Mouse (Mus musculus) heart, embryonic 15.5 days (tissue): ENCODE data around the gene Rce1. TPM values are rescaled to one million over a fixed set of nuclear protein-coding genes. Genes with fewer than 3 reads are reported as not detected.

ENCODE experiments used
- ATAC-seq: fragments of 200-750 bp; cut with Nextera tagmentation; replicated peaks from 2 replicates; pipeline ENCODE4 v1.8.0; 2017; ENCODE audit warnings: low read depth, moderate TSS enrichment; ENCODE audit not compliant: insufficient number of reproducible peaks, insufficient read depth, low FRiP score
- H3K27ac ChIP-seq: fragments of 300-500 bp; sonication (generic); 2 replicates; pipeline ENCODE4 v1.5.1; 2015; ENCODE audit warnings: mild to moderate bottlenecking, inconsistent platforms
- H3K27me3 ChIP-seq: fragments of 300-500 bp; sonication (generic); 2 replicates; pipeline ENCODE4 v1.6.1; 2015; ENCODE audit warnings: inconsistent platforms
- H3K36me3 ChIP-seq: fragments of 300-500 bp; sonication (generic); 2 replicates; pipeline ENCODE4 v1.6.1; 2015; ENCODE audit warnings: mild to moderate bottlenecking, inconsistent platforms
- H3K4me1 ChIP-seq: fragments of 300-500 bp; sonication (generic); replicated peaks from 2 replicates; pipeline ENCODE4 v1.6.1; 2015; ENCODE audit warnings: inconsistent platforms
- H3K4me2 ChIP-seq: fragments of 300-500 bp; sonication (generic); 2 replicates; pipeline ENCODE4 v1.6.1; 2015; ENCODE audit warnings: inconsistent platforms, mild to moderate bottlenecking, moderate library complexity
- H3K4me3 ChIP-seq: fragments of 300-500 bp; sonication (generic); 2 replicates; pipeline ENCODE4 v1.5.1; 2015; ENCODE audit warnings: mild to moderate bottlenecking, inconsistent platforms
- H3K9ac ChIP-seq: fragments of 300-500 bp; sonication (generic); 2 replicates; pipeline ENCODE4 v1.6.1; 2015; ENCODE audit warnings: mild to moderate bottlenecking, inconsistent platforms
- H3K9me3 ChIP-seq: fragments of 300-500 bp; sonication (generic); replicated peaks from 2 replicates; pipeline ENCODE4 v1.6.1; 2016; ENCODE audit warnings: inconsistent platforms
- WGBS: fragments of 180-500 bp; shearing (Covaris S2); methylation state at CpG from one replicate; pipeline ENCODE4 v1.1.7; 2015; ENCODE audit warnings: mixed read lengths; 5-methylcytosine and 5-hydroxymethylcytosine counted together
- polyA plus RNA-seq: library from polyadenylated mRNA; unstranded; fragments of >200 nt; fragmentation: Nextera tagmentation; extraction: Ambion mirVana; gene quantifications from 2 replicates; pipeline ENCODE4 v1.2.1, GENCODE M21; 2015

Rce1 gene
- 34.5 and 41.4 TPM in 2 replicates for polyA plus RNA-seq

DNA sequence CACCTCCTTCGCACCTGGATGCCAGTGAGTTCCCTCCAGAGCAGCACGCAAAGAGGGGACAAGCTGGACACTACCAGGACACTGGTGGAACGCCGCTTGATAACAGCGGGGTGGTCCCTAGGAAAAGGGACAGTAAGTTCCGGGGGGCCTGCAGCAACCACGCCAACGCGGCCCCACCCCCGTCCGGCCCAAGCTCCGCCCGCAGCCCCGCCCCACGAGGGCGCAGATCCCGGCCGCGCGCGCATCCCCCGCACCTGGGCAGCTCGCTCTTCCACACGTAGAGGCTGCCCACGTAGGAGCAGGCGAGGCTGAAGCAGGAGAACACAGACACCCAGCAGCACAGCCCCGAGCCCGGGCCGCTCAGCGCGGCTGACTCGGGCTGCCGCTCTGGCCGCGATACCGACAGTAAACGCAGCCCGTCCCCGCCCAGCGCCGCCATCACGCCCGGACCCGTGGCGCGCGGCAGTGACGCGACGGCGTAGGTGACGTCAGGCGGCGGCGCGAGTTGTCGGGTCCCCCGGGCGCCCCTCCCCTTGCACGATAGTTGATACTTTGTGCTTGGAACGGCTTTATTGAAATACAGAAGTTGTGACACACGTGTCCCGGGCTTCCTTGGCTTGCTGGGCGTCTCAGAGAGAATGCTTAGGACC is at the start of gene Rce1:
TSS of gene Rce1 (minus strand) at position 463 of the 650 bp plus-strand sequence.
- Histone ChIP-seq H3K4me3 (peak within 1 kb of the TSS; percentile 82), H3K4me1 (peaks cover 19% of the 10 kb centered on the region), H3K9ac (peak within 1 kb of the TSS; percentile 92), H3K27me3 (no peaks in the 10 kb centered on the region), H3K4me2 (peak within 1 kb of the TSS; percentile 88), H3K36me3 (peaks cover 23% of the 10 kb centered on the region; the same call in 1 of the 2 replicates), H3K9me3 (no peaks in the 10 kb centered on the region), H3K27ac (peak within 1 kb of the TSS; percentile 91)
- peak; percentile 86 for ATAC-seq
- WGBS: under 1% methylated on average over 64 of the region's 64 CpGs

DNA sequence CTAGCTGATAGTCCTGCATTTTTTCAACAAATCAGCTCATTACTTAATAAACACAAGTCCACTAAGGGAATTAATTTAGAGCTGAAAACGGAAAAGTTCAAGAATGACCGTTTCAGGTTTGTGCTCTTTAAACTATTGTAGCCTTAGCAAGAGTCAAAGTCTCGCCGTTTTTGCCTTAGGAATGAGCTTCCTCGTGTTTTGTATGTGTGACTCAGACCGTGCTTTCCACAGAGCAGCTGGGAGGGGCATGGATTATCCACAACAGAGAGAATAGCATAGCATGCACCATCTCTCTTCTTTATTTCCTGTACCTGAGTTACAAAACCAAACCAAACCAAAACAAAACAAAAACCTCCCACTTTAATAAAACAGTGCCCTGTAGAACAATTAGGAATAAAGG is 47.0 kb upstream of the Rce1 start:
- H3K36me3 ChIP-seq: no peaks in the 10 kb centered on the region
- WGBS: 55% methylated on average over 6 of the region's 6 CpGs
- H3K27me3 ChIP-seq: 0 out of 2 replicates have a peak, but pooled peaks cover 3% of the 10 kb centered on the region
- H3K4me2 ChIP-seq: no peak overlapping the region
- no peak overlapping the region for H3K4me3 ChIP-seq
- no peak for ATAC-seq
- no peaks in the 10 kb centered on the region for H3K9me3 ChIP-seq
- H3K27ac ChIP-seq: no peak overlapping the region
- no peaks in the 10 kb centered on the region for H3K4me1 ChIP-seq
- H3K9ac ChIP-seq: no peak overlapping the region

DNA sequence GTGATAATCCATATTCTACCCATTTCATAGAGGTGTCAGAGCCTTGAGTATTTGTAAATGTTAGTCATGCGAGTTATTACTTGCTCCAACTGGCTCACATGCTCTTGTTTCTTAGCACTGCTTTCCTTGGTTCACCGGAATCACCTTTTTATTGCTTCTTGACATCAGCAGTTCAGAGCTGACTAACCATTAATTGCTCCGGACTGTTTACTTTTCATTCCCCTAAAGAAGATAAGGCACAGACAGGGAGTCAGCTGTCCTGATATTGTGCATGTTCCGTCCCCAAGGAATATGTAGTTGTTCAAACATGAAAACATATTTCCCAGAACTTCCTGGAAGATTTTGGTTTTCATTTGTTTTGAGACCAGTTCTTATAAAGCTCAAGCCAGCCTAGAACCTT is 45.3 kb upstream of the Rce1 start:
- 0 out of 2 replicates have a peak, but pooled peaks cover 3% of the 10 kb centered on the region for H3K27me3 ChIP-seq
- H3K9ac ChIP-seq: no peak overlapping the region
- no peak for ATAC-seq
- no peaks in the 10 kb centered on the region for H3K4me1 ChIP-seq
- H3K4me3 ChIP-seq: no peak overlapping the region
- no peaks in the 10 kb centered on the region for H3K36me3 ChIP-seq
- no peaks in the 10 kb centered on the region for H3K9me3 ChIP-seq
- H3K4me2 ChIP-seq: no peak overlapping the region
- H3K27ac ChIP-seq: no peak overlapping the region
- WGBS: 63% methylated on average over 4 of the region's 4 CpGs

DNA sequence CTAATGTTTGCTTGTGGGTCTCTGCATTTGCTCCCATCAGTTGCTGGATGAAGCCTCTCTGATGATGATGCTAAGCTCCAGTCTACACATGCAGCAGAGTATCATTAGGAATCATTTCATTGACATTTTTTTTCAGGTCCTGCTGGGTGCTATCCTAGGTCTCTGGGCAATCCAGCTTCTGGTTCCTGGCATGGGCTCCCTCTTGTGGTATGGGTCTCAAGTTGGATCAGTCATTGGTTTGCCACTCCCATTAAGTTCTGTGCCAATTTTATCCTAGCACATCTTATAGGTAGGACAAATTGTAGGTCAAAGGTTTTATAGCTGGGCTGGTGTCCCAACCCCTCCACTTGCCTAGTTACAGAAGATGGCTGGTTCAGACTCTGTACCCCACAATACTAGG is 41.4 kb upstream of the Rce1 start:
- no peak for ATAC-seq
- Histone ChIP-seq H3K36me3 (no peaks in the 10 kb centered on the region), H3K4me2 (no peak overlapping the region), H3K27ac (no peak overlapping the region), H3K9me3 (no peaks in the 10 kb centered on the region), H3K27me3 (0 out of 2 replicates have a peak, but pooled peaks cover 3% of the 10 kb centered on the region), H3K4me1 (no peaks in the 10 kb centered on the region), H3K4me3 (no peak overlapping the region), H3K9ac (no peak overlapping the region)

DNA sequence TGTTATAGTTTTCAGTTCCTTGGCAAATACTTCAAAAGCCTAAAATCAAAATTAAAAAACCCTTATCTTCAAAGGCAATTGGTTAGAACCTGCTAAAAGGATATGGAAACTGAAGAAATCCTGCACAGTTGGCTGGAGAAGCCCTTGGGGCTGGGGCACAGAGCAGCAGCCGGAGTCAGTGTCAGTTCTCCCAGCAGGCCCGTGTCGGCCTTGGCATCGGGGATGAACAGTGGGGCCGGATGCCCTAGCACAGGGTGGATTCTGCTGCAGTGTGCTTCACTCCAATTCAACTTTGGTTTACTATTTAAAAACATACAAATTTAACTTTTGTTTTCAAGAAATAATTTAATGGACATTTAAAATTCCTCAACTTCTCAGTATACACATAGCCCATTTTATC is 32.7 kb upstream of the Rce1 start:
- H3K27ac ChIP-seq: no peak overlapping the region
- H3K4me2 ChIP-seq: no peak overlapping the region
- H3K4me3 ChIP-seq: no peak overlapping the region
- H3K4me1 ChIP-seq: no peaks in the 10 kb centered on the region
- ATAC-seq: no peak
- no peaks in the 10 kb centered on the region; the same call in 1 of the 2 replicates for H3K27me3 ChIP-seq
- H3K9ac ChIP-seq: no peak overlapping the region
- H3K9me3 ChIP-seq: no peaks in the 10 kb centered on the region
- WGBS: 82% methylated on average over 5 of the region's 5 CpGs
- no peaks in the 10 kb centered on the region for H3K36me3 ChIP-seq

DNA sequence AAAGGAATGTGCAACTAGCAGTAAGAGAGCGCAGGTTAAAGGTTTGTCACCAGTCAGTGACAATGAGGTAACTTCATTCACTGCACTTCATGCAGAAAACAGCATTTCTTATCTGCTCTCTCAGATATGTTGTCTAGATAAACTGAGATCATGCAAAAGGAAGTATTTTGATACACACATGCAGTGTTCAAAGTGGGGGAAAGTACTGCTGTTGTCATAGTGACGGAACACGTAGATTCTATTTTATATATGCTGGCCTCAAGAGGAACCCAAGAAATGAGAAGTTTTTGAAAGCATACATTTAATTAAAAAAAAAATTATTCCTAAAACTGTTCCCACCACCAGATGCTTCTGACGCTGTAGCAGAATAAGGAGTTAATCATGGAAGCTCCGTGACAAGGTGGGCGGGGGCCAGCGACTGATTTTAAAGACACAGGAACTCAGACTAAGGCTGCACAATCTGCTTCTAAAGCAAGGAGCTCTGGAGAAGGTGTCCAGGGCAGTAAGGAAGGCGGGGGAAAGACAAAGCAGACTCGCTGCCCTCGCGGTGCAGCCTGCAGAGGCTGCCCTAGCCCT is 21.6 kb upstream of the Rce1 start:
- no peak for ATAC-seq
- H3K9ac ChIP-seq: no peak overlapping the region
- no peak overlapping the region for H3K27ac ChIP-seq
- H3K4me2 ChIP-seq: no peak overlapping the region
- no peaks in the 10 kb centered on the region for H3K4me1 ChIP-seq
- 68% methylated on average over 11 of the region's 11 CpGs for WGBS
- H3K9me3 ChIP-seq: no peaks in the 10 kb centered on the region
- H3K4me3 ChIP-seq: no peak overlapping the region
- peaks cover under 1% of the 10 kb centered on the region; the same call in 1 of the 2 replicates for H3K27me3 ChIP-seq
- H3K36me3 ChIP-seq: no peaks in the 10 kb centered on the region

DNA sequence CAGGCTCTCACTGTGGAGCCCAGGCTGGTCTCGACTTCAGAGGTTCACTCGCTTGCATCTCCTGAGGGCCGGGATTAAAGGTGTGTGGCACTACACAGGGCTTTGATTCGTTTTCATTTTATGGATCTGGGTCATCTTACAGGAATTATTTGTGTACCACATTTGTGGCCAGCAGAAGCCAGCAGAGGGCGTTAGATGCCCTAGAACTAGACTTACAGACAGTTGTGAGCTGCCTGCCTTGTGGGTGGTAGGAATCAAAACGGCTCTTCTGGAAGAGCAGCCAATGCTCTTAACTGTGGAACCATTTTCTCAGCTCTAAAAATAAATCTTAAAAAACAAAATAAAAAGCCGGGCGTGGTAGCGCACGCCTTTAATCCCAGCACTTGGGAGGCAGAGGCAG is 18.8 kb upstream of the Rce1 start:
- H3K9me3 ChIP-seq: no peaks in the 10 kb centered on the region
- ATAC-seq: no peak
- H3K27ac ChIP-seq: no peak overlapping the region
- H3K4me2 ChIP-seq: no peak overlapping the region
- H3K4me3 ChIP-seq: no peak overlapping the region
- no peaks in the 10 kb centered on the region for H3K36me3 ChIP-seq
- no peaks in the 10 kb centered on the region for H3K4me1 ChIP-seq
- H3K27me3 ChIP-seq: peaks cover 9% of the 10 kb centered on the region
- WGBS: 45% methylated on average over 10 of the region's 10 CpGs
- no peak overlapping the region for H3K9ac ChIP-seq

DNA sequence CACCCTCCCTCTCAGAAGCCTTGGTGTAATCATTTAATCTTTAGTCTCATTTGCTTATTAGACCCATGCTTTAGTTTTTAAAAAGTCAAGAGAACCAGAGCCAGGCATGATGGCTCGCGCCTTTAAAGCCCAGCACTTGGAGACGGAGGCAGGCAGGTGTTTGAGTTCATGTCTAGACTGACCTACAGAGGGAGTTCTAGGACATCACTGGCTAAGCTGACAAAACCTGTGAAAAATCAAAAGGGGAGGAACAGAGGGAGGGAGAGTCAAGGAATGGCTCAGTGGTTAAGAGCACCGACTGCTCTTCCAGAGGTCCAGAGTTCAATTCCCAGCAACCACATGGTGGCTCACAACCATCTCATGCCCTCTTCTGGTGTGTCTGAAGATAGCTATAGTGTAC is 10.5 kb upstream of the Rce1 start:
- Histone ChIP-seq H3K4me1 (no peaks in the 10 kb centered on the region), H3K27me3 (peaks cover 11% of the 10 kb centered on the region), H3K4me3 (no peak overlapping the region), H3K36me3 (no peaks in the 10 kb centered on the region), H3K27ac (no peak overlapping the region), H3K9me3 (no peaks in the 10 kb centered on the region), H3K9ac (no peak overlapping the region), H3K4me2 (no peak overlapping the region)
- ATAC-seq: no peak
- 67% methylated on average over 4 of the region's 4 CpGs for WGBS

DNA sequence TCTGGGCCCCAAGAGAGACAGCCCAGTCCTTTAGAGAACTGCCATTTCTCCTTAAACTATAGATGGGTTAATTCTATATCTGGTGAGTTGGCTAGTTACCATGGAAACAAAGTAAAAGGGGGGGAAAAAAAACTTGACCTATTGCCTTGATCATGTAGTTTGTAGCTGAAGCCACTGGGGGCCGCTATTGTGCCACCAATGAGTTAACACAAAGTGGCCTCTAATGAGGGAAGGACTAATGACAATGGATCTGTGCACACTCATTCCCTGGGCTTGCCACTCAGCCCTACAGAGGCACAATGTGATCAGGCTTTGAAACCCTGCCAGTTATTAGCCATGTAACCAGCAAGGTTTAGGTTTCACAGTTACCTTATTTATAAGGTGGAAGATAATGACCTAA is 3.4 kb upstream of the Rce1 start:
- Histone ChIP-seq H3K4me1 (peaks cover 19% of the 10 kb centered on the region), H3K9ac (no peak overlapping the region), H3K4me2 (no peak overlapping the region), H3K9me3 (no peaks in the 10 kb centered on the region), H3K4me3 (no peak overlapping the region), H3K36me3 (peaks cover 2% of the 10 kb centered on the region; the same call in 1 of the 2 replicates), H3K27me3 (no peaks in the 10 kb centered on the region), H3K27ac (no peak overlapping the region)
- 0% methylated on average over 1 of the region's 1 CpGs for WGBS
- ATAC-seq: no peak

DNA sequence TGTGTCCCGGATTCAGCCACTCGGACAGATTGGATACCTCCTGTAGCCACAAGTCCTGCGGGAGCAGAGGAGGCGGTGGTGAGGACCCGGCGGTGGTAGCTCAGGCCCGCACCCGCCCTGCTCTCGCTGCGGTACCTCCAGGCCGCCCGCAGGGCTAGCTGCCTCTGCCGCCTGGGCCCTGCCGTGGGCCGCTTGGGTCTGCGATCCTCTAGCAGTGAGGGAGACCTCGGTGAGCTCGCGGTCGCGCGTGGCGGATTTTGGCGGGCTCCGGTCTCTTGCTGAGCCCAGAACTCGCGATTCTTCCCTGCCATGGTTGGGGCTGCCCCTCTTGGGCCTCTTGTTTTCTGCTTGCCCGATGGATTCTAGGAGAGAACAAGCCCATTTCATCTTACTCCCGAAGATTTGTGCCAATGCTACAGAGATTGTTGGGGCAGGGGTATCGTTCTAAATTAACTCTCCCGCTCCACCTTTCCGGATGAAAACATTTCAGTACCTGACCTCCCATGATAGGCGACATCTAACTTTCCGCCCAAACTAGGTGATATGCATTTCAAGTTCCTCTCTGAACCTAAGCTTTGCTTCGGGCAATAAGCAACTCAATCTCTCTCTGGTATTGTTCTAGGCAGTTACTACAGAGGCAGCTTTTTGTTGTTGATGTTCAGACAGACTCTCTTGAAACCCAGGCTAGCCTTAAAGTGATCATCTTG is 541 bp upstream of the Rce1 start:
- Histone ChIP-seq H3K4me2 (peak overlapping the region; percentile 88), H3K36me3 (peaks cover 23% of the 10 kb centered on the region; the same call in 1 of the 2 replicates), H3K27me3 (no peaks in the 10 kb centered on the region), H3K27ac (peak overlapping the region; percentile 91), H3K4me1 (peaks cover 19% of the 10 kb centered on the region), H3K9ac (peak overlapping the region; percentile 92), H3K4me3 (peak overlapping the region; percentile 82), H3K9me3 (no peaks in the 10 kb centered on the region)
- 1% methylated on average over 35 of the region's 35 CpGs for WGBS
- peak; percentile 48 for ATAC-seq

DNA sequence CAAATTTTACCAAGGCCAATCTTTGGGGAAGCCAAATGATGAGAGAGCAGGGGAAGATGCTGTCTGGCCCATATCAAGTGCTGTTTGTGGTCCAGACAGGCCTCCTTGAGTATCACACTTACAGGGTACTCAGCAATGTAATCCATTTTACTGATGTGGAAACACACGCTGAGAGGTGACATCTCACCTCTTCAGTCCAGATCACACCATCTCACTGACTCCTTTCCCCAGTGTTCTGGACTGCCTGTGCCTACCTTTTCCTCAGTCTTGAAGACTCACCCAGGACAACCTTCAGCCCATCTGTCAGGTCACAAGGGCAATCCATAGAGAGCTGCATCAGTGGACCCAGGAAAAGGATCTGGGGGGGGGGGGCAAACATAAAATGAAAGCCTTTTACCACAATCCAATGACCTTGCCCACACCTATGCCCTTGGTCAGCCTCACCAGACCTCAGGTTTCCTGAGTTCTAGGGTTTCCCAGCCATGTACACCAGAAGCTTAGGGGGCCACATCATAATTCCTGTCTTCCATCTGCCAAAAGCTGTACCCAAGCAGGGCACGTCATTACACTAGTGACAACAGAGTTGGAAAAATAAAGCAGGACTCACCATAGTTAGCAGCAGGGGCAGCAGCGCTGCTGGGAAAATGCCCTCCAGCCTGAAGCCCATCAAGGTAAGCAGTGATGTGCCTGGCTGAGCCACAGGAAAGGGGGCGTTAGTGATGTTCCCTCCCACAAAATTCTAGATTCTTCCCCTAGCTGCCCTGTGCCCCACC is 849 bp downstream of the Rce1 start:
- 26% methylated on average over 4 of the region's 4 CpGs for WGBS
- Histone ChIP-seq H3K4me3 (peak overlapping the region; percentile 82), H3K36me3 (peaks cover 23% of the 10 kb centered on the region; the same call in 1 of the 2 replicates), H3K27ac (peak overlapping the region; percentile 91), H3K4me1 (peaks cover 19% of the 10 kb centered on the region), H3K4me2 (peak overlapping the region; percentile 88), H3K9me3 (no peaks in the 10 kb centered on the region), H3K27me3 (no peaks in the 10 kb centered on the region), H3K9ac (peak overlapping the region; percentile 92)
- no peak for ATAC-seq
